Mouse (Mus musculus) neural tube, embryonic 15.5 days (tissue): Measurements from ENCODE around the gene Pcsk5. TPM values are rescaled to one million over a fixed set of nuclear protein-coding genes. Genes with fewer than 3 reads are reported as not detected.
"Not testable (repeated sequence)": the region's sequence is repeated elsewhere in the genome, so short reads cannot be mapped to it uniquely, and the experiment has no call there.

ENCODE experiments used
- ATAC-seq: fragments of 200-750 bp; cut with Nextera tagmentation; 2 replicates; pipeline ENCODE4 v1.8.0; 2017; ENCODE audit warnings: mild to moderate bottlenecking, moderate TSS enrichment, moderate library complexity; ENCODE audit not compliant: low FRiP score
- H3K27ac ChIP-seq: fragments of 300-500 bp; sonication (generic); replicated peaks from 2 replicates; pipeline ENCODE4 v1.5.1; 2015; ENCODE audit warnings: mild to moderate bottlenecking, inconsistent platforms
- H3K27me3 ChIP-seq: fragments of 300-500 bp; sonication (generic); replicated peaks from 2 replicates; pipeline ENCODE4 v1.6.1; 2015; ENCODE audit warnings: inconsistent platforms
- H3K36me3 ChIP-seq: fragments of 300-500 bp; sonication (generic); 2 replicates; pipeline ENCODE4 v1.6.1; 2015; ENCODE audit warnings: inconsistent platforms
- H3K4me1 ChIP-seq: fragments of 300-500 bp; sonication (generic); 2 replicates; pipeline ENCODE4 v1.6.1; 2015; ENCODE audit warnings: inconsistent platforms
- H3K4me2 ChIP-seq: fragments of 300-500 bp; sonication (generic); 2 replicates; pipeline ENCODE4 v1.6.1; 2015; ENCODE audit warnings: inconsistent platforms, mild to moderate bottlenecking, moderate library complexity
- H3K4me3 ChIP-seq: fragments of 300-500 bp; sonication (generic); replicated peaks from 2 replicates; pipeline ENCODE4 v1.5.1; 2015; ENCODE audit warnings: mild to moderate bottlenecking, inconsistent platforms
- H3K9ac ChIP-seq: fragments of 300-500 bp; sonication (generic); replicated peaks from 2 replicates; pipeline ENCODE4 v1.6.1; 2015; ENCODE audit warnings: mild to moderate bottlenecking, inconsistent platforms
- H3K9me3 ChIP-seq: fragments of 300-500 bp; sonication (generic); replicated peaks from 2 replicates; pipeline ENCODE4 v1.6.1; 2016; ENCODE audit warnings: inconsistent platforms
- WGBS: fragments of 180-500 bp; shearing (Covaris S2); methylation state at CpG from one replicate; pipeline ENCODE4 v1.1.7; 2015; ENCODE audit warnings: mixed read lengths; 5-methylcytosine and 5-hydroxymethylcytosine counted together
- polyA plus RNA-seq: library from polyadenylated mRNA; unstranded; fragments of >200 nt; fragmentation: Nextera tagmentation; extraction: Ambion mirVana; gene quantifications from 2 replicates; pipeline ENCODE4 v1.2.1, GENCODE M21; 2015

Gene Pcsk5
- polyA plus RNA-seq, 1 experiment from 2014 or later, result 11.4 TPM

- ATAC-seq, result 0 out of 2 replicates have a peak, but pooled peaks have one; percentile 35
- H3K4me2 ChIP-seq, result no peak overlapping the region
- H3K27ac ChIP-seq, result no peak overlapping the region
- no peaks in the 10 kb centered on the region for H3K27me3 ChIP-seq
- peaks cover 14% of the 10 kb centered on the region for H3K4me1 ChIP-seq
- H3K9me3 ChIP-seq, result no peaks in the 10 kb centered on the region
- no peaks in the 10 kb centered on the region for H3K36me3 ChIP-seq
- H3K9ac ChIP-seq, result no peak overlapping the region
- WGBS, result 79% methylated on average over 3 of the region's 3 CpGs
- no peak overlapping the region for H3K4me3 ChIP-seq
Measured at GRCm38 (mm10) chr19:17491322-17491721, 346.1 kb downstream of the Pcsk5 start.

- no peaks in the 10 kb centered on the region for H3K27me3 ChIP-seq
- ATAC-seq, result no peak
- 44% methylated on average over 3 of the region's 3 CpGs for WGBS
- no peaks in the 10 kb centered on the region for H3K36me3 ChIP-seq
- H3K4me1 ChIP-seq, result peaks cover 14% of the 10 kb centered on the region
- no peak overlapping the region for H3K4me3 ChIP-seq
- H3K9me3 ChIP-seq, result no peaks in the 10 kb centered on the region
- H3K9ac ChIP-seq, result no peak overlapping the region
- no peak overlapping the region for H3K27ac ChIP-seq
- H3K4me2 ChIP-seq, result no peak overlapping the region
Measured at GRCm38 (mm10) chr19:17489866-17490141, 347.6 kb downstream of the Pcsk5 start.

- H3K4me1 ChIP-seq, result peaks cover 14% of the 10 kb centered on the region
- no peaks in the 10 kb centered on the region for H3K36me3 ChIP-seq
- WGBS, result 85% methylated on average over 17 of the region's 17 CpGs
- no peaks in the 10 kb centered on the region for H3K9me3 ChIP-seq
- no peak for ATAC-seq
- no peak overlapping the region for H3K4me2 ChIP-seq
- no peaks in the 10 kb centered on the region for H3K27me3 ChIP-seq
- no peak overlapping the region for H3K27ac ChIP-seq
- no peak overlapping the region for H3K9ac ChIP-seq
- H3K4me3 ChIP-seq, result no peak overlapping the region
Measured at GRCm38 (mm10) chr19:17489041-17489865, 348.2 kb downstream of the Pcsk5 start.

GRCm38 (mm10) chr19:17482126-17482790, 355.2 kb downstream of the Pcsk5 start:
- no peaks in the 10 kb centered on the region for H3K27me3 ChIP-seq
- ATAC-seq, result no peak
- no peaks in the 10 kb centered on the region for H3K4me1 ChIP-seq
- H3K4me3 ChIP-seq, result no peak overlapping the region
- 55% methylated on average over 6 of the region's 6 CpGs for WGBS
- H3K27ac ChIP-seq, result no peak overlapping the region
- no peak overlapping the region for H3K9ac ChIP-seq
- no peaks in the 10 kb centered on the region for H3K36me3 ChIP-seq
- H3K9me3 ChIP-seq, result no peaks in the 10 kb centered on the region
- H3K4me2 ChIP-seq, result no peak overlapping the region

GRCm38 (mm10) chr19:17479471-17479870, 358.0 kb downstream of the Pcsk5 start:
- no peak for ATAC-seq
- Histone ChIP-seq H3K27me3 (no peaks in the 10 kb centered on the region), H3K36me3 (no peaks in the 10 kb centered on the region), H3K4me3 (no peak overlapping the region), H3K4me2 (no peak overlapping the region), H3K9me3 (no peaks in the 10 kb centered on the region), H3K9ac (no peak overlapping the region), H3K4me1 (no peaks in the 10 kb centered on the region), H3K27ac (no peak overlapping the region)
- 97% methylated on average over 5 of the region's 5 CpGs for WGBS

- H3K27me3 ChIP-seq, result no peaks in the 10 kb centered on the region
- no peak overlapping the region for H3K27ac ChIP-seq
- H3K4me1 ChIP-seq, result no peaks in the 10 kb centered on the region
- H3K9ac ChIP-seq, result no peak overlapping the region
- H3K9me3 ChIP-seq, result no peaks in the 10 kb centered on the region
- H3K36me3 ChIP-seq, result no peaks in the 10 kb centered on the region
- 73% methylated on average over 5 of the region's 5 CpGs for WGBS
- ATAC-seq, result no peak
- no peak overlapping the region for H3K4me2 ChIP-seq
- H3K4me3 ChIP-seq, result no peak overlapping the region
Measured at GRCm38 (mm10) chr19:17476021-17476420, 361.4 kb downstream of the Pcsk5 start.

- H3K9ac ChIP-seq, ATAC-seq, H3K27me3 ChIP-seq, H3K36me3 ChIP-seq, H3K4me3 ChIP-seq, H3K27ac ChIP-seq, H3K4me2 ChIP-seq, H3K4me1 ChIP-seq, H3K9me3 ChIP-seq: not testable (repeated sequence)
- 94% methylated on average over 2 of the region's 2 CpGs for WGBS
Measured at GRCm38 (mm10) chr19:17473138-17473537, 364.3 kb downstream of the Pcsk5 start.

- ATAC-seq, result no peak
- Histone ChIP-seq H3K4me2 (no peak overlapping the region), H3K36me3 (no peaks in the 10 kb centered on the region), H3K4me1 (no peaks in the 10 kb centered on the region; the same call in 1 of the 2 replicates), H3K9me3 (no peaks in the 10 kb centered on the region), H3K9ac (no peak overlapping the region), H3K27me3 (no peaks in the 10 kb centered on the region), H3K4me3 (no peak overlapping the region), H3K27ac (no peak overlapping the region)
- 78% methylated on average over 7 of the region's 7 CpGs for WGBS
Measured at GRCm38 (mm10) chr19:17471861-17472260, 365.6 kb downstream of the Pcsk5 start.

- Histone ChIP-seq H3K4me2 (no peak overlapping the region), H3K27ac (no peak overlapping the region), H3K4me1 (peaks cover 3% of the 10 kb centered on the region; the same call in 1 of the 2 replicates), H3K9ac (no peak overlapping the region), H3K4me3 (no peak overlapping the region), H3K36me3 (no peaks in the 10 kb centered on the region), H3K27me3 (no peaks in the 10 kb centered on the region), H3K9me3 (no peaks in the 10 kb centered on the region)
- ATAC-seq, result no peak
- WGBS, result 73% methylated on average over 4 of the region's 4 CpGs
Measured at GRCm38 (mm10) chr19:17471196-17471595, 366.2 kb downstream of the Pcsk5 start.

GRCm38 (mm10) chr19:17467556-17468211, 369.7 kb downstream of the Pcsk5 start:
- WGBS, result 54% methylated on average over 6 of the region's 6 CpGs
- ATAC-seq, result peak; percentile 81; the same call in 1 of the 2 replicates
- H3K27ac ChIP-seq, result no peak overlapping the region

GRCm38 (mm10) chr19:17452001-17452400, 385.4 kb downstream of the Pcsk5 start:
- Histone ChIP-seq H3K4me2 (no peak overlapping the region), H3K4me3 (no peak overlapping the region), H3K4me1 (no peaks in the 10 kb centered on the region), H3K27ac (no peak overlapping the region), H3K36me3 (no peaks in the 10 kb centered on the region), H3K9ac (no peak overlapping the region), H3K9me3 (no peaks in the 10 kb centered on the region), H3K27me3 (no peaks in the 10 kb centered on the region)
- no peak for ATAC-seq
- 89% methylated on average over 7 of the region's 7 CpGs for WGBS

More at GRCm38 (mm10) chr19:17467556-17468211, 369.7 kb downstream of the Pcsk5 start:
- Histone ChIP-seq H3K4me2 (no peak overlapping the region), H3K4me1 (peaks cover 3% of the 10 kb centered on the region; the same call in 1 of the 2 replicates), H3K36me3 (no peaks in the 10 kb centered on the region), H3K4me3 (no peak overlapping the region), H3K9me3 (no peaks in the 10 kb centered on the region), H3K9ac (no peak overlapping the region), H3K27me3 (no peaks in the 10 kb centered on the region)

- H3K4me1 ChIP-seq, result peaks cover 2% of the 10 kb centered on the region; the same call in 1 of the 2 replicates
- 92% methylated on average over 7 of the region's 7 CpGs for WGBS
- no peaks in the 10 kb centered on the region for H3K36me3 ChIP-seq
Measured at GRCm38 (mm10) chr19:17443581-17443980, 393.9 kb downstream of the Pcsk5 start.

More at GRCm38 (mm10) chr19:17443581-17443980, 393.9 kb downstream of the Pcsk5 start:
- ATAC-seq, result no peak
- no peak overlapping the region for H3K27ac ChIP-seq
- no peak overlapping the region for H3K9ac ChIP-seq
- no peak overlapping the region for H3K4me2 ChIP-seq
- no peaks in the 10 kb centered on the region for H3K27me3 ChIP-seq
- no peak overlapping the region for H3K4me3 ChIP-seq
- H3K9me3 ChIP-seq, result no peaks in the 10 kb centered on the region
